Mouse (Mus musculus) C2C12 (cell line): ENCODE results near the gene Slc38a2.

Experiments used
- CEBPB ChIP-seq: IDR thresholded peaks from one replicate; pipeline ENCODE4 v1.6.1; 2011; ENCODE audit warnings: low read depth, mild to moderate bottlenecking, control low read depth, moderate library complexity
- CTCF ChIP-seq: IDR thresholded peaks from one replicate; pipeline ENCODE4 v1.5.1; 2011; ENCODE audit not compliant: control insufficient read depth, insufficient read depth, insufficient read length
- FOSL1 ChIP-seq: IDR thresholded peaks from one replicate; pipeline ENCODE4 v1.8.0; 2011; ENCODE audit warnings: mild to moderate bottlenecking, low read length; ENCODE audit not compliant: poor library complexity, insufficient read depth, severe bottlenecking
- MAX ChIP-seq: IDR thresholded peaks from one replicate; pipeline ENCODE4 v1.6.1; 2011; ENCODE audit warnings: mild to moderate bottlenecking, control low read depth
- MYOD1 ChIP-seq: IDR thresholded peaks from one replicate; pipeline ENCODE4 v1.6.1; 2011; ENCODE audit warnings: low read depth; ENCODE audit not compliant: control insufficient read depth, insufficient read length
- MYOG ChIP-seq: IDR thresholded peaks from one replicate; pipeline ENCODE4 v1.6.1; 2011; ENCODE audit not compliant: control insufficient read depth, insufficient read length; ENCODE audit errors: extremely low read depth
- USF1 ChIP-seq: IDR thresholded peaks from one replicate; pipeline ENCODE4 v1.6.1; 2011; ENCODE audit warnings: low read depth, mild to moderate bottlenecking, control low read depth, moderate library complexity

DNA sequence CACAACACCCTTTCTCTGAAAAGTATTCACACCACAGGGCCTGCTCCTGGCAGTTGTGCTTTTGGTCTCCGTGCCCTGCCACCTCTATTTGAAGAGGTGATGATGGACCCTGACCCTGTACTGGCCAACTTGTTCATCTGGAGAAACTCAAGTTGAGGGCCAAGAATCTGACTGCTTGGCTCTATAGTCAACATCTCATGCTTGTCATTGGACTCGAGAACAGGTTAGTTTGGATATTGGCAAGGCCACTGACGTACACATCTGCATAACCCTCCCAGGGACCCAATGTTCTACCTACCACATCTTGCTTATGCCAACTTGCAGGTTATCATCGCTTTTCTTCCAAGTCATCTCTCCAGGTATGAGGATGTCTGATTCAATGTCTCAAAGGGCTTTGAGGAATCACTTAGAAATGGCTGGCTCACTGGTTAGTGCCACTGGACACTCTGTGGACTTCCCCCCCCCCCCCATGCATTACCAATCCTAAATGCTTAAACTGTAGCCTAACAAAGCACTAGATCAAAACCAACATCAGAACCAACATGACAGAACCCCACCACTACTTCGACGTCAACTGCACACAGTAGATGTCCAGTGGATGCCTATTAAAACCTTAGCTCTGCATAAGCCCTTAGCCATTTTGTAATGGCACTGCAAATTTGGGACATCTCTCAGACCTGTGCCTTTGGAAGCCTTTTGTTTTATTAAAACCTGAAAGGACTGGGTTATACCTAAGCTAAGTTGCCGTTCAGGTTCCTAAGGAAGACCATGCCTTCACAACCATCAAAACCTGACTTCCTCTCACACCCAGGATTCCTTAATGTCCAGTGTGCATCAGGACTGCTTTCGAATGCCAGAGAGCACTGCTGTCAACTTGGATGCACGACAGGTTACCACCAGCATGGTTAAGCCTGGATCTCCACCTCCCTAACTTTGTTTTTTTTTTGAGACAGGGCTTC is 13.1 kb downstream of the Slc38a2 start:
- TF ChIP-seq CTCF (no peak), USF1 (no peak), MYOG (no peak), FOSL1 (no peak), CEBPB (no peak), MAX (peak; percentile 23), MYOD1 (no peak)
